Mouse (Mus musculus) stomach, postnatal 0 days (tissue): ENCODE data around the gene Twist1. TPM values are rescaled to one million over a fixed set of nuclear protein-coding genes. Genes with fewer than 3 reads are reported as not detected.

ENCODE experiments used
- ATAC-seq: fragments of 200-750 bp; cut with Nextera tagmentation; 2 replicates; pipeline ENCODE4 v1.8.0; 2017; ENCODE audit not compliant: low FRiP score, low TSS enrichment
- DNase-seq: peaks from one replicate; pipeline ENCODE4 v3.0.0-alpha.2; 2016; ENCODE audit warnings: low spot score
- H3K27ac ChIP-seq: fragments of 300-500 bp; sonication (generic); replicated peaks from 2 replicates; pipeline ENCODE4 v1.5.1; 2014; ENCODE audit warnings: mild to moderate bottlenecking, control low read depth
- H3K27me3 ChIP-seq: fragments of 300-500 bp; sonication (generic); 2 replicates; pipeline ENCODE4 v1.6.1; 2014; ENCODE audit warnings: low read length; ENCODE audit not compliant: control insufficient read depth, insufficient read depth
- H3K36me3 ChIP-seq: fragments of 300-500 bp; sonication (generic); 2 replicates; pipeline ENCODE4 v1.6.1; 2014; ENCODE audit warnings: low read length, mixed read lengths; ENCODE audit not compliant: control insufficient read depth, insufficient read depth
- H3K4me1 ChIP-seq: fragments of 300-500 bp; sonication (generic); replicated peaks from 2 replicates; pipeline ENCODE4 v1.6.1; 2014; ENCODE audit warnings: antibody characterized with exemption; ENCODE audit not compliant: control insufficient read depth, insufficient read depth
- H3K4me2 ChIP-seq: fragments of 300-500 bp; sonication (generic); replicated peaks from 2 replicates; pipeline ENCODE4 v1.6.1; 2014; ENCODE audit warnings: low read depth, mild to moderate bottlenecking, control low read depth, moderate library complexity
- H3K4me3 ChIP-seq: fragments of 300-500 bp; sonication (generic); 2 replicates; pipeline ENCODE4 v1.5.1; 2014; ENCODE audit warnings: low read depth, low read length, control low read depth
- H3K9ac ChIP-seq: fragments of 300-500 bp; sonication (generic); 2 replicates; pipeline ENCODE4 v1.6.1; 2014; ENCODE audit warnings: mild to moderate bottlenecking, low read length, control low read depth, mixed read lengths
- H3K9me3 ChIP-seq: fragments of 300-500 bp; sonication (generic); 2 replicates; pipeline ENCODE4 v1.6.1; 2016; ENCODE audit warnings: low read length; ENCODE audit not compliant: control insufficient read depth
- CTCF ChIP-seq: IDR thresholded peaks from 2 replicates; pipeline ENCODE4 v1.5.1; 2016; ENCODE audit warnings: antibody characterized with exemption, low read depth, mild to moderate bottlenecking, moderate library complexity
- EP300 ChIP-seq: optimal IDR thresholded peaks from 2 replicates; pipeline ENCODE3; 2016; ENCODE audit warnings: antibody characterized with exemption
- WGBS: fragments of 180-500 bp; shearing (Covaris S2); extraction: QIAGEN DNeasy Blood & Tissue Kit; methylation state at CpG from one replicate; pipeline ENCODE4 v1.1.7; 2014; 5-methylcytosine and 5-hydroxymethylcytosine counted together
- polyA plus RNA-seq: library from polyadenylated mRNA; unstranded; fragments of >200 nt; fragmentation: Nextera tagmentation; extraction: Ambion mirVana; gene quantifications from 2 replicates; pipeline ENCODE4 v1.2.1, GENCODE M21; 2015

Twist1 gene
- polyA plus RNA-seq, 1 experiment from 2014 or later = 2.9 TPM

DNA sequence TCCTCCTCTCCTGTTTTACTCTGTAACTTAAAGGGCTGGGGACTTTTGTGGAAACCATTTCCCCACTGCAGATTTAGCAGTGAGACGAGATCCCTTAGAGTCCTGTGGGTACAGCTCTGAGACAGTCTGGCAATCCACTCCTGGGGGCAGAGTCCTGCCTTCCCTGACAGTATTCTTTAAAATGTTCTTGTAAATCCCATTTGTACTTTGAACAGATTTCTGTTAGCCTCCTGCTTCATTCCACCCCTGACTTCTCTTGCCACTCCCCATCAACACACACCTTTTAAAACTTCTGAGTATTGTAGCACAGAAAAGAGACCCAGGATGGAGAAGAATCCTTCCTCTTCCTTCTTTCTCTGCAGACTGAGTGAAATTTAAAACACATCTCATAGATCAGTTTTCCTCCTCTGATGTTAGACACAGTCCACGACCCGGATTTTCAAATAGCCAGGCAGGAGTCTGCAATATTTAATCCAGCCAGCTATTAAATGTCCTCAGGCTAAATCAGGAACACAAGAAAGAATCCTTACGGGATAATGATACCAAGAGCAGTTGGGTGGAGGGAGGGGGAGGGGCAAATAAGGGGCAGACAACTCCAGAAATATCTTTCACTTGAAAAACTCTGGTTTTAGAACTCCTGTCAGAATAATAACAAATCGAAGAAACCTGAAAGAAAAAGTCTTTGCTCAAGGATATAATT, 8.3 kb downstream of the Twist1 start:
- DNase-seq (no peak), ATAC-seq (no peak)
- Histone ChIP-seq H3K4me1 (no peaks in the 10 kb centered on the region; the same call in 1 of the 2 replicates), H3K4me3 (no peak overlapping the region), H3K4me2 (no peak overlapping the region), H3K9ac (no peak overlapping the region), H3K27ac (no peak overlapping the region), H3K36me3 (no peaks in the 10 kb centered on the region), H3K9me3 (no peaks in the 10 kb centered on the region), H3K27me3 (peaks cover 12% of the 10 kb centered on the region)
- 21% methylated on average over 5 of the region's 5 CpGs for WGBS
- no peak for TF ChIP-seq EP300
- no peak for TF ChIP-seq CTCF

DNA sequence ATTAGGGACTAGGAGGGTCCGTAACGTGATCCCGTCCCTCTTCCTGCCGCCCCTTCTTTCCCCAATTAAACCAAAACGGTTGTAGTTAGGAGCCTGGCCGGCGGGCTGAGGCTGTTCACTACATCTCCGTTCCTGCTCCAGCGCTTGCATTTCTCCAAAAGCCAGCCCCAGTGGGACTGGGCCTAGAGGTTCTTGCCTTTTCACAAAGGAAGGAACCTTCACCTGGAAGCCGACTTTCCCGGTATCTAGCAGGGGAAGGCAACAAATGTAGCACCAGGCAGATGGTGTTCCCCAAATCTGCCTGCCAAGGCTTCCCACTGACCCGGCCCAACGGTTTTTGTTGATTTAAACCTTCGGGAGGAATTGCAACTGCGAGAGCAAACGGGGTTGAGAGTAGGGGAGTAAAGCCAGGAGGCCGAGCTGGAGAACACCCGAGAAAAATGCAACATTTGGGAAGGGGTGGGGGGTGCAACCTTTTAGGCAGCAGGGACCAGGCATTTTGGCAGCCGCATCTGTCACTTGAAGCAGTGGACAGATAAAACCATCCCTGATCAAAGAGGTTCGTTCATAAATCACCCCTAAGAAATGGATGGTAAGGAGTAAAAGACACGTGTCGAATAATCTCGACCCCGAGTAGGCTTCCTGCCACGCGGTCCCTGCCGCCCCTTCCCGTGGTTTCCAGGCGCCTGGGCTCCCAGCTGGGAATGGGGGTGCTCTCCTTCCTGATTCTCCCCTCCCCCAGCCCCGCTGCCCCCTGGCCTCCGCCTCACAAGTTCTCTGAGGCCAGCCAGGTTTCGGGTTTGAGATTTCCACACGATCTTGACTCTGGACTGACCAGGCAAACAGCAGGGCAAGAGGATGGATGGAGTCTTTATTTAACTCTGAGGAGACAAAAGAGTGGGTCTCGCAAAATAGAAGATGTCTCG, 9.3 kb downstream of the Twist1 start:
- Histone ChIP-seq H3K27ac (no peak overlapping the region), H3K27me3 (peaks cover 12% of the 10 kb centered on the region), H3K36me3 (no peaks in the 10 kb centered on the region), H3K9me3 (no peaks in the 10 kb centered on the region), H3K4me2 (peak overlapping the region; percentile 45), H3K4me3 (peak overlapping the region; percentile 23), H3K9ac (no peak overlapping the region), H3K4me1 (no peaks in the 10 kb centered on the region; the same call in 1 of the 2 replicates)
- DNase-seq (no peak), ATAC-seq (no peak)
- 7% methylated on average over 35 of the region's 35 CpGs for WGBS
- TF ChIP-seq CTCF (no peak), EP300 (no peak)

DNA sequence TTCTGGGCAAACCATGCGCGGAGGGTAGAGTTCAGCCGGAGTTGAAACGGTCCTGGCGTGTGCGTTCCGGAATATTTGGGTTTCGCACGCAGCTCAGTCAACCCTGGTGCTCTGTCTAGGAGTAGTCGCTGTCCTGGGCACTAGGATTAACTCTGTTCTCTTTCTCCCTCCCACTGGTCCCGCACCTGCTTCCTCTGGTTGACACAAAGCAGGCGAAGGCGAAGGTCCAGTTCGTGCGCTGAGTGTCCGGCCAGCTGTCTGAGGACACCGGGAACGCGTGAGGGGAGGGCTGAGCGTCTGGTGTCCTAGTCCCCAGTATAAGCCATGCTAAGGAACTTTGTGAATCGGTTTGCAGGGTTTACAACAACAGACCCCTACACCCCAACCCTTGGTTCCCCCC, 10.0 kb downstream of the Twist1 start:
- Histone ChIP-seq H3K9me3 (no peaks in the 10 kb centered on the region), H3K4me2 (peak overlapping the region; percentile 45), H3K27ac (no peak overlapping the region), H3K4me1 (no peaks in the 10 kb centered on the region; the same call in 1 of the 2 replicates), H3K27me3 (peaks cover 12% of the 10 kb centered on the region), H3K9ac (no peak overlapping the region), H3K4me3 (peak overlapping the region; percentile 23), H3K36me3 (no peaks in the 10 kb centered on the region)
- 0 out of 2 replicates have a peak, but pooled peaks have one; percentile 26 for ATAC-seq
- 10% methylated on average over 21 of the region's 21 CpGs for WGBS
- no peak for DNase-seq
- TF ChIP-seq EP300 = no peak
- TF ChIP-seq CTCF = no peak

DNA sequence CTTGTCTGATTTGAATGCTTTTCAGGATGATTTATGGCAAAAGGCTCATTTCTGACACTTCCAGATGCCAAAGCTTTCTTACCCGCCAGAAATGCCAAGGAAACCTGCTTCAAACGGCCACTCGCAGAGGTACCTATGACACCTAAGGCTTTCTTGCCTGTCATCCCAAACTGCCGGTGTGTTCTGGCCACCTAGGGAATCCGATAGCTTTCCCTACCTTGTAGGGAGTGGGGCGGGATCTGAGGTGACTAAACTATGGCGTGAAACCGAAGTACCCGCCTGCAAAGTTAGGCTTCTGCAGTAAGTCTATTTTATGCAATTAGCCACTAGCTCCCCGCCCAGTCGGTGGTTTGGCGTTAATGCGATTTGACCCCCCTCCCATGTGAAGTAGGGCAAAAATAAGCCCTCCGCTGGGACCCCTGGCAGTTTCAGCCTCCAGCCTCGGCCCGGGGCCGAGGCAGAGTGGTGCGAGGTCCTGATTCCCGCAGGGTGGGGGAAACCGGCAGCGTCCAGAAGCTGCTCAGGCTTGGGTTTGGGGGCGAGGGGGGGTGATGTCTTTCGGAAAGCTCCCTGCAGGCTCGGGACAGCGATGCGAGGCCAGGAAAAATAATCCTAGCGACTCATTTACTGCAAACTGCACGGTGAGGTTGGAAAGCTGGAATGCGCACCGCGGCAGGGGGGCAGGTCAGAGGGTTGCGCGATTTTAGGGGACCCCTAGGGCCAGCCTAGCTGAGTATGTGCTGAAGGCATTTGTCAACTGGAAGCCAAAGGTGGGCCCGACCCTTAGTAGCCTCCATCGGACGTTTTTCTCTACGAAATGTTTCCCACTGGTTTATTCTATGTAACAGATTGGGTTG, 10.8 kb downstream of the Twist1 start:
- Histone ChIP-seq H3K4me2 (peak overlapping the region; percentile 45), H3K27me3 (peaks cover 12% of the 10 kb centered on the region), H3K9me3 (no peaks in the 10 kb centered on the region), H3K4me1 (no peaks in the 10 kb centered on the region; the same call in 1 of the 2 replicates), H3K36me3 (no peaks in the 10 kb centered on the region), H3K4me3 (no peak overlapping the region), H3K9ac (no peak overlapping the region), H3K27ac (no peak overlapping the region)
- ATAC-seq (no peak), DNase-seq (no peak)
- 12% methylated on average over 37 of the region's 37 CpGs for WGBS
- no peak for TF ChIP-seq EP300

DNA sequence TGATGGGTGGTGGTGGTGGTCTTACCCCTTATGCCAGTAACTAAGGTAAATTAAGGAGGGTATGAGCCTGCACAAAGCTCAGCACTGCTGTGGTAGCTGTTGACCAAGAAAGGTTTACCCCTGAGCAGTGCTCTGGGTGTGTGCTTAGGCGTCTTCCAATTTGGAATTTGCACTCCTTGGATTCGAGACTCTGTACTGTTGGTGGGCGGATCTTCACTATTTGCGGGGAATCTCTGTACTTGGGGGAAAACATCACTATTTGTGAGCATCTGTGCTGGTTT, 11.4 kb downstream of the Twist1 start:
- Histone ChIP-seq H3K27ac (no peak overlapping the region), H3K36me3 (no peaks in the 10 kb centered on the region), H3K9me3 (no peaks in the 10 kb centered on the region), H3K27me3 (peaks cover 9% of the 10 kb centered on the region), H3K4me3 (no peak overlapping the region), H3K9ac (no peak overlapping the region), H3K4me1 (no peaks in the 10 kb centered on the region; the same call in 1 of the 2 replicates), H3K4me2 (no peak overlapping the region)
- ATAC-seq (no peak), DNase-seq (no peak)
- 38% methylated on average over 4 of the region's 4 CpGs for WGBS
- TF ChIP-seq CTCF (no peak), EP300 (no peak)
